Mouse (Mus musculus): ENCODE results near the gene Mblac2. TPM values are rescaled to one million over a fixed set of nuclear protein-coding genes. Genes with fewer than 3 reads are reported as not detected.

The Mblac2 gene
- polyA plus RNA-seq, 2 experiments: 1.2 to 2.7 TPM

GRCm38 (mm10) chr13:81691606-81692005 is 19.5 kb upstream of the Mblac2 start:
- no peak overlapping the region for H3K9ac ChIP-seq (replicated peaks)
- H3K9me3 ChIP-seq (ENCODE audit: control insufficient read depth, low read length): no peaks in the 10 kb centered on the region
- peak overlapping the region; percentile 41 for H3K4me2 ChIP-seq (ENCODE audit: low read depth)
- TF ChIP-seq CTCF (IDR thresholded peaks at IDR 0.05; ENCODE audit: low read depth): no peak
- TF ChIP-seq EP300 (IDR thresholded peaks at IDR 0.05; ENCODE audit: low read depth): peak; percentile 48
- DNase-seq (ENCODE audit: low read depth in 3 of 3, low spot score in 3 of 3) (peak; percentile 72 to 75 (median 74)), ATAC-seq (ENCODE audit: insufficient read depth) (peak; percentile 77)
- WGBS (ENCODE audit: insufficient replicate concordance): 24% methylated on average over 9 of the region's 9 CpGs
- peak overlapping the region; percentile 53 for H3K27ac ChIP-seq
- peaks cover 24 to 25% of the 10 kb centered on the region in 2 experiments for H3K4me1 ChIP-seq (replicated peaks; ENCODE audit: control insufficient read depth in 2 of 2, insufficient read depth in 2 of 2, low read length in 1 of 2)
- no peak overlapping the region for H3K4me3 ChIP-seq (ENCODE audit: insufficient read depth in 1 of 2, low read depth in 2 of 2, low read length in 2 of 2)
- no peaks in the 10 kb centered on the region for H3K27me3 ChIP-seq (ENCODE audit: control insufficient read depth, insufficient read depth, low read length)
- H3K36me3 ChIP-seq (replicated peaks; ENCODE audit: control insufficient read depth, insufficient read depth, low read depth): no peaks in the 10 kb centered on the region; the same call in 1 of the 2 replicates

- no peaks in the 10 kb centered on the region for H3K36me3 ChIP-seq (replicated peaks; ENCODE audit: control insufficient read depth, insufficient read depth, low read depth)
- H3K4me1 ChIP-seq (replicated peaks; ENCODE audit: control insufficient read depth in 2 of 2, insufficient read depth in 2 of 2, low read length in 1 of 2): peaks cover 23 to 24% of the 10 kb centered on the region in 2 experiments
- H3K27me3 ChIP-seq (ENCODE audit: control insufficient read depth, insufficient read depth, low read length): no peaks in the 10 kb centered on the region
- ATAC-seq (ENCODE audit: insufficient read depth): no peak
- H3K4me2 ChIP-seq (ENCODE audit: low read depth): no peak overlapping the region
- no peak overlapping the region for H3K27ac ChIP-seq
- TF ChIP-seq EP300 (IDR thresholded peaks at IDR 0.05; ENCODE audit: low read depth): no peak
- no peak for TF ChIP-seq CTCF (IDR thresholded peaks at IDR 0.05; ENCODE audit: low read depth)
- no peak overlapping the region for H3K4me3 ChIP-seq (ENCODE audit: insufficient read depth in 1 of 2, low read depth in 2 of 2, low read length in 2 of 2)
- H3K9ac ChIP-seq (replicated peaks): no peak overlapping the region
- no peaks in the 10 kb centered on the region for H3K9me3 ChIP-seq (ENCODE audit: control insufficient read depth, low read length)
- DNase-seq (ENCODE audit: low read depth in 3 of 3, low spot score in 3 of 3): no peak
- 89% methylated on average over 12 of the region's 12 CpGs for WGBS (ENCODE audit: insufficient replicate concordance)
These were observed 16.7 kb upstream of the Mblac2 start for GRCm38 (mm10) chr13:81694446-81694845.

GRCm38 (mm10) chr13:81703148-81703547 is 8.0 kb upstream of the Mblac2 start:
- Histone ChIP-seq H3K9ac (replicated peaks) (no peak overlapping the region), H3K27me3 (ENCODE audit: control insufficient read depth, insufficient read depth, low read length) (no peaks in the 10 kb centered on the region), H3K36me3 (replicated peaks; ENCODE audit: control insufficient read depth, insufficient read depth, low read depth) (no peaks in the 10 kb centered on the region), H3K4me2 (ENCODE audit: low read depth) (no peak overlapping the region), H3K4me3 (ENCODE audit: insufficient read depth in 1 of 2, low read depth in 2 of 2, low read length in 2 of 2) (no peak overlapping the region), H3K4me1 (replicated peaks; ENCODE audit: control insufficient read depth in 2 of 2, insufficient read depth in 2 of 2, low read length in 1 of 2) (peaks cover 0 to 5% of the 10 kb centered on the region in 2 experiments; a peak in 2 of 4 replicates), H3K27ac (no peak overlapping the region), H3K9me3 (ENCODE audit: control insufficient read depth, low read length) (no peaks in the 10 kb centered on the region)
- no peak for DNase-seq (ENCODE audit: low read depth in 3 of 3, low spot score in 3 of 3)
- TF ChIP-seq CTCF (IDR thresholded peaks at IDR 0.05; ENCODE audit: low read depth): peak; percentile 28
- TF ChIP-seq EP300 (IDR thresholded peaks at IDR 0.05; ENCODE audit: low read depth): no peak
- 78% methylated on average over 7 of the region's 7 CpGs for WGBS (ENCODE audit: insufficient replicate concordance)
- ATAC-seq (ENCODE audit: insufficient read depth): no peak

- DNase-seq (ENCODE audit: low read depth in 3 of 3, low spot score in 3 of 3) (no peak), ATAC-seq (ENCODE audit: insufficient read depth) (no peak)
- WGBS (ENCODE audit: insufficient replicate concordance): 81% methylated on average over 9 of the region's 9 CpGs
- no peak overlapping the region for H3K4me2 ChIP-seq (ENCODE audit: low read depth)
- TF ChIP-seq CTCF (IDR thresholded peaks at IDR 0.05; ENCODE audit: low read depth) (no peak), EP300 (IDR thresholded peaks at IDR 0.05; ENCODE audit: low read depth) (no peak)
- no peaks in the 10 kb centered on the region for H3K27me3 ChIP-seq (ENCODE audit: control insufficient read depth, insufficient read depth, low read length)
- H3K9ac ChIP-seq (replicated peaks): no peak overlapping the region
- H3K9me3 ChIP-seq (ENCODE audit: control insufficient read depth, low read length): no peaks in the 10 kb centered on the region
- H3K36me3 ChIP-seq (replicated peaks; ENCODE audit: control insufficient read depth, insufficient read depth, low read depth): no peaks in the 10 kb centered on the region
- H3K4me1 ChIP-seq (replicated peaks; ENCODE audit: control insufficient read depth in 2 of 2, insufficient read depth in 2 of 2, low read length in 1 of 2): peaks cover 0 to 5% of the 10 kb centered on the region in 2 experiments; a peak in 2 of 4 replicates
- no peak overlapping the region for H3K4me3 ChIP-seq (ENCODE audit: insufficient read depth in 1 of 2, low read depth in 2 of 2, low read length in 2 of 2)
- no peak overlapping the region for H3K27ac ChIP-seq
These were observed 7.5 kb upstream of the Mblac2 start for GRCm38 (mm10) chr13:81703621-81704020.

GRCm38 (mm10) chr13:81706311-81706710 is 4.8 kb upstream of the Mblac2 start:
- Histone ChIP-seq H3K9ac (replicated peaks) (no peak overlapping the region), H3K27me3 (ENCODE audit: control insufficient read depth, insufficient read depth, low read length) (no peaks in the 10 kb centered on the region), H3K36me3 (replicated peaks; ENCODE audit: control insufficient read depth, insufficient read depth, low read depth) (no peaks in the 10 kb centered on the region), H3K4me1 (replicated peaks; ENCODE audit: control insufficient read depth in 2 of 2, insufficient read depth in 2 of 2, low read length in 1 of 2) (peaks cover 13 to 14% of the 10 kb centered on the region in 2 experiments), H3K27ac (no peak overlapping the region), H3K4me3 (ENCODE audit: insufficient read depth in 1 of 2, low read depth in 2 of 2, low read length in 2 of 2) (no peak overlapping the region), H3K4me2 (ENCODE audit: low read depth) (no peak overlapping the region), H3K9me3 (ENCODE audit: control insufficient read depth, low read length) (no peaks in the 10 kb centered on the region)
- WGBS (ENCODE audit: insufficient replicate concordance): 75% methylated on average over 5 of the region's 5 CpGs
- no peak for ATAC-seq (ENCODE audit: insufficient read depth)
- no peak for DNase-seq (ENCODE audit: low read depth in 3 of 3, low spot score in 3 of 3)
- no peak for TF ChIP-seq CTCF (IDR thresholded peaks at IDR 0.05; ENCODE audit: low read depth)
- TF ChIP-seq EP300 (IDR thresholded peaks at IDR 0.05; ENCODE audit: low read depth): no peak

Measured in liver, embryonic 14.5 days (tissue).